Mouse (Mus musculus) heart, adult 2 months (tissue): ENCODE results near the gene Wdr34.

Experiments
- CTCF ChIP-seq: fragments of 200-600 bp; IDR thresholded peaks from 2 replicates; pipeline ENCODE4 v1.8.1; 2022; ENCODE audit warnings: antibody characterized with exemption, mild to moderate bottlenecking, moderate library complexity
- EP300 ChIP-seq: fragments of 200-500 bp; IDR thresholded peaks from 2 replicates; pipeline ENCODE4 v1.6.1; 2011; ENCODE audit warnings: low read depth, low read length, control low read depth; ENCODE audit not compliant: insufficient read depth
- POLR2A ChIP-seq: fragments of 200-500 bp; IDR thresholded peaks from 2 replicates; pipeline ENCODE4 v1.6.1; 2011; ENCODE audit warnings: mild to moderate bottlenecking, low read depth, low read length, control low read depth; ENCODE audit not compliant: insufficient read depth

- no peak for TF ChIP-seq CTCF
- TF ChIP-seq POLR2A = no peak
- TF ChIP-seq EP300 = no peak
These were observed 1.6 kb downstream of the Wdr34 start for GRCm38 (mm10) chr2:30047127-30047526.
